Mouse (Mus musculus) liver, adult 2 months (tissue): Measurements from ENCODE around the gene Cox14.

Experiments used
- CTCF ChIP-seq: fragments of 200-500 bp; IDR thresholded peaks from 2 replicates; pipeline ENCODE4 v1.5.1; 2011; ENCODE audit warnings: low read depth, low read length, control low read depth
- POLR2A ChIP-seq: fragments of 200-500 bp; IDR thresholded peaks from 2 replicates; pipeline ENCODE4 v1.6.1; 2011; ENCODE audit warnings: low read length, control low read depth; ENCODE audit not compliant: insufficient read depth; ENCODE audit errors: extremely low read depth

- no peak for TF ChIP-seq POLR2A
- no peak for TF ChIP-seq CTCF
These were observed 20.5 kb upstream of the Cox14 start for GRCm38 (mm10) chr15:99704881-99705280.
